Mouse (Mus musculus) thymus, postnatal 25 days (tissue): ENCODE results near the gene Abhd6.
A peak's percentile ranks its signal among the peaks of the same experiment; 100 is the strongest.

ENCODE experiments used
- DNase-seq: peaks from one replicate; pipeline ENCODE4 v3.0.0; 2022

Abhd6 gene

GRCm38 (mm10) chr14:8002432-8003092 lies at the start of gene Abhd6:
Abhd6 (plus strand) TSS chr14:8002902.
- peak; percentile 81 for DNase-seq

DNA sequence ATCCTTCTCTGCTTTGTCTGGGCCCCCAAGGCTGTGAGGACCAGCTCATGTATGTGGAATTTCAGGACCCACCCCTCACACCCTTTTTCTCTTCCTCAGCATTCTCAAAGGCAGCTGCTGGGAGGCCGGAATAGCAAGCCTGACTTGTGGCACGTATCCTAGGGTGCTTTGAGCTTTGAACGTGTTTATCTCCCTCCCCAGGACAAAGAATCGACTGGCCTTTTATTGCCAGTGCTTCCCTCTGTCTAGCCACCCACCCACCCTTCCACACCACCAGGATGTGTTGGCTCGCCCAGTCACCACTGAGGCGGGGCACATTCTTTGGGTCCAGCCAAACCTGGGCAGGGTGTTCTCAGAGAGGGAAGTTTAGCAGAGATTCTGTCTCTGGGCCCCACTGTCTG lies 48.6 kb upstream of the Abhd6 start:
- no peak for DNase-seq

GRCm38 (mm10) chr14:7956427-7956826 lies 46.3 kb upstream of the Abhd6 start:
- no peak for DNase-seq

GRCm38 (mm10) chr14:7957049-7957448 lies 45.7 kb upstream of the Abhd6 start, which contains the start of gene Gm45521:
Gm45521 (plus strand) TSS chr14:7957288.
- no peak for DNase-seq

DNA sequence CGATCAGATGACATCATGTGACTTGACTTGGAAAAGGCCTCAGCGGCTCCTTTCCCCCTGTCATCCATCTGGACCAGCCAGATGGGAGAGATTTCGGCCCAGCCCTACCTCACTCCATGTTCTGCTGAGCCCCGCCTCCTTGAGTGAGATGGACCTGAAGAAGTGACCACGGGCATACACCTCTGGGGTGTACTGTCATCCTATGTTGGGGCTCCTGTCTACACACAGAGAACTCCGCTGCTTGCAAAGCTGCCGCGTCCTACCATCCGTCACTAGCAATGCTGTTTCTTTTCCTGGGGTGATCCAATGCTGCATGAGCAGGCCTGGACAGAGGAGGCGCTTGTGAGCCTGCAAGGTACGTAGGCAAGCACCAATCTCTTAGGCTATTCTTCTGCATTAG lies 42.1 kb upstream of the Abhd6 start:
- peak; percentile 11 for DNase-seq

- no peak for DNase-seq
Observed at GRCm38 (mm10) chr14:7961714-7962113, 41.0 kb upstream of the Abhd6 start.

DNA sequence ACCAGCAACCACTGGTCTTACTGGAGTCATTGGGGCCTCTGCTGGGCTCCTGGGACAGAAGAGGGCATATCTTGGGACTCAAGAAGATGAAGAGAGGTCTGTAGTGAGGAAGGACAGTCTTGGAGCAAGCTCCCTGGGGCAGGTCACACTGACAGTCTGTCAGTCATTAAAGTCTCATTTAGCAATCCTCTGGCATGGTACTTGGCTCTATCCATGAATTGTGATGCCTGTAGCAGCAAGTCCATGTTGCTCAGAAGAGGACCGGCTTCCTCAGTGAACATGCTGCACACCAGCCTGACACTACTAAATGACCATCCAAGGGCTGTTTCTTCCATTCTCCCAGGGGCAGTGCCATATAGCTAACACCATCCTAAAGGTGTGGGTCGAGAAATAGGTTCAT lies 40.1 kb upstream of the Abhd6 start:
- DNase-seq, result no peak

- no peak for DNase-seq
Observed at GRCm38 (mm10) chr14:7963160-7963559, 39.5 kb upstream of the Abhd6 start.

GRCm38 (mm10) chr14:7964219-7964889 lies 38.3 kb upstream of the Abhd6 start:
- DNase-seq, result peak; percentile 58

- no peak for DNase-seq
Observed at GRCm38 (mm10) chr14:7971889-7972493, 30.7 kb upstream of the Abhd6 start.

DNA sequence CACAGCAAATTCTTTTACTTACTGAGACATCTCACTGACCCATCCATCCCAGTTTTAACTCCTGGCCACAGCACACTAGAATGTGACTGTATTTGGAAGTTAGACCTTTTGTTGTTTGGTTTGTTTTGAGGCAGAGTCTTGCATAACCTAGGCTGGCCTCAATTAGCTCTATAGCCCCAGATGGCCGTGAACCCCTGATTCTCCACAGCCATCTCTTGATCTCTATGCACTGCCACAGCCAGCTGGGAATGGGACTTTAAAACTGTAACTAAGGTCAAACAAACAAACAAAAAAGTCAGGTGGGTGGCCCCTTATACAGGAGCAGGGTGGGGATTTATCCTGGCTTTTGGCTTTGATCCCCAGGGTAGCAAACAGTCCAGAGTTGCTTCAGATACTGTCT lies 28.1 kb upstream of the Abhd6 start:
- DNase-seq, result no peak

DNA sequence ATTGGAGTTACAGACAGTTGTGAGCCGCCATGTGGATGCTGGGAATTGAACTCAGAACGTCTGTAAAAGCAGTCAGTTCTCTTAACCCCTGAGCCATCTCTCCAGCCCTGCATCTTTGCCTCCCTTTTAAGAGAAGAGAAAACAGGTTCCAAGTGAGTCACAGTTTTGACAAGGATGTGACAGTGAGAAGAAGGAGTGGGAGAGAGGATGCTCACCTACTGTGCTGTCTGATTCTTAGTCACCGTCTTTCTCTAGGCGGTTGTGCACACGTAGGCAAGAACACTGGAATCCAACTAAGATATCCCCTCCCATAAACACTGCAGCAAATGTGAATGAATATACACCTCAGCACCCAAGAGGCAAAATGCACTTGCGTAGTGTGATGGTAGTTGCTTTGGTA lies 27.5 kb upstream of the Abhd6 start:
- no peak for DNase-seq

DNA sequence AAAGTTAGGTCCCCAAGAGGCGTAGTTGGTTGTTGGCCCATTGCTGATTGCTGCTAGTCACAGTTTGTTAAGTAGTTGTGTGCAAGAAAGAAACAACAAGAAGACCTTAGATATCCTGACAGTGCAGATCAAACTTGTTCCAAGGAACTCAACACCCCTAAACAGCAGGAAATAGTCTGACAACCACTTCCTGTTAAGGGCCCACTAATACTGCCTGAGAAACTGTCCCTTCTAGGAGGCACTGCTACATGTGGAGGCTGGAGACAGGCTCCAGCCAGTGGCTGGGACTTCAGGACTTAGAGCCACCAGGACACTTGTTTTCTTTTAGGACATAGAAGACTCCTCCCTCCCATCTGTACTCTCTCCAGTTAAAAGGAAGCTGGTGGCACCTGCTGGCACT lies 25.2 kb upstream of the Abhd6 start:
- no peak for DNase-seq

GRCm38 (mm10) chr14:7978183-7978582 lies 24.5 kb upstream of the Abhd6 start:
- DNase-seq, result no peak

DNA sequence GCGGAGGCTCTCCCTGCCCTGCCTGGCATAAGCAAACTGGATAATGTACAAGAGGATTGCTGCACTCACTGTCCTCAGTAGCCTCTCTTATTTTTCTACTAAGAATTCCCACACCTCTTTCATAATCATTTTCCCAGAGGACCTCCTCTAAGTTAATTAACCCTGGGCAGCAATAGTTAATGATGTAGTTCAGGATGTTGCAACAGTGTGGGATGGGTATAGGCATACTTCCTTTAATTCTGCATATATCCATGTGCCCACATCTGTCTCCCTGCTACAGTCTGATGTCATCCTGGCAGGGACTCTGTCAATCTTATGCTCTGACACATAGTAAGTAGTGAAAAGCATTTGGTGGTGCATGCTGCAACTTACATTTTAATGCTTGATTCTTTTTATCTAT lies 21.5 kb upstream of the Abhd6 start:
- no peak for DNase-seq

DNA sequence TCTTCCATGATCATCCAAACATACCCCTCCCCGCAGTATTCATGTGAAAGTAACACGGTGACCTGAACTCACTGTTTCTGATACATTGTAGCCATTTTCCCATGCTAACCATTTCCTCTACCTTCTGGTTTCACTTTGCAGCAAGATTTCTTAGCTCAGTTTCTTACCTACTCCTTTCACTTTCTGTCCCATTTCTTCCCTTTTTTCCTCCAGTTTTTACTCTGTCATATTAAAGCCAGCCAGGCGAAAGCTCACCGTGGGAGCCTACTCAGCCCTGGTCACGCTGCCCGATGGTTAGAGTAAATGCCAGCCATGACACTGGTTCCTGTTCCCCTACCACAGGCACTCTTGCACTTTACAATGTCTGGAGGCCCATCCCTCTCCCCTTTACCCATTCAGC lies 15.8 kb upstream of the Abhd6 start:
- no peak for DNase-seq

- no peak for DNase-seq
Observed at GRCm38 (mm10) chr14:7989371-7989770, 13.3 kb upstream of the Abhd6 start.

DNA sequence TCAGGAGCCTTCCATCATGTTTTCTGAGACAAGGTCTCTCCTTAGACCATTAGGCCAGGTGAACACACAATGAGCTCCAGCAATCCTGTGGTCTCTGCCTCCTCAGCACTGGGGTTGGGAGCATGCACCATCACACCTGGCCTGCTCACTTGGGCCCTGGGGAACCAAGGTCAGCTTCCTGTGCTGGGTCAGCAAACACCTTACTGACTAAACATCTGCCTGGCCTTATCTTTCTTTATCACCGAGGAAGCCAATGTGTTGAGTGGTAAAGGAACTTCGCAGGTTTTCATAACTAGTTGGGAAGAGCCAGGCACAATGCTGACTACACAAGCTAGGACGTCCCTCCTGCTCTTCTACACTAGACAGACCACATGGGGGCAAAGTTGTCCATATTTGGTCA lies 12.7 kb upstream of the Abhd6 start:
- DNase-seq, result no peak

DNA sequence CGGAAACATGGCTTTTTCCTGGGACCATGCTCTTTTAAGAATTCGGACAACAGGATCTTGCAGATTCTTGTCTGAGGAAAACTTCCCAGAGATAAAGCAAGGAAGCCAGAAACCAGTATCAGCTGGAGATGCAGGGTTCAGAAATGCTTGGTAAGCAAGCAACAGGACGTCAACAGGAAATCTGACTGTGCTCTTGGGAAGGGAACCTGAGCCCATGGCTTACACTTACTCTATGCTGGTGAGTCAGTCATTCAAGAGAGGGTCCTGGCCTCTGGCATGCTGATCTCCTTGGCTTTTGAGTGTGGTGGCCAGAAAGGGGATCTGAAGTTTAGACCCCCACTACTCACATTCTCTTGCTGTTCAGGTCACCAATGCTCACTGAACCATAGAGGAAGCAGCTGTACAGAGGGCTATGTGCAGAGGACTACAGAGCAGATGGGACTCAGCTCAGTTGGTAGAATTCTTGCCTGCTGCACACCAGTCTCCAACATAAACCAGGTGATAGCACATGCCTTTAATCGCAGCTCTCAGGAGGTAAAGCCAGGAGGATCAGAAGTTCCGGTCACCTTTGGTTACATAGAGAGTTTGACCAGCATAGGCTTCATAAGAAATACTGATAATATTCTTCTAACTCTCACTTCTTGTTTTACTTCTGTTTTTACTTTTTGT lies 11.5 kb upstream of the Abhd6 start:
- no peak for DNase-seq

DNA sequence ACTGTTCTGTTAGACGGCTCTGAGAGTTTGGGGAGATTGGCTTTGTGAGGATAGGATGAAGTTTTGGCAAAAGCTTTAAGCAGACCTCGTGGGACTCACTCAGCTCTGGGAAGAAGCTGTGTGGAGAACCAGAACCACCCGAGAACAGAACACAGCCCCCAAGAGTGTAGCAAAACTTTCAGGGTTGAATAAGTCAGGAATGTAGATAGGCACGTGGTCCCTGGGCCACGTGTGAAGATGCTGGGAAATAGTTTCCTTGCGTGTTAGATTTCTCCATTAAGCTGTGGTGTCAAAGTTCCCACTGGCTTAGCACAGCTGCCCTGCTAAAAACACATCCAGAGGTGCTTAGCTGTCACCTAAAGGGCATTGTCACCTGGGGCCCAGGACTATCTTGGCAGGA lies 10.5 kb upstream of the Abhd6 start:
- DNase-seq, result no peak

DNA sequence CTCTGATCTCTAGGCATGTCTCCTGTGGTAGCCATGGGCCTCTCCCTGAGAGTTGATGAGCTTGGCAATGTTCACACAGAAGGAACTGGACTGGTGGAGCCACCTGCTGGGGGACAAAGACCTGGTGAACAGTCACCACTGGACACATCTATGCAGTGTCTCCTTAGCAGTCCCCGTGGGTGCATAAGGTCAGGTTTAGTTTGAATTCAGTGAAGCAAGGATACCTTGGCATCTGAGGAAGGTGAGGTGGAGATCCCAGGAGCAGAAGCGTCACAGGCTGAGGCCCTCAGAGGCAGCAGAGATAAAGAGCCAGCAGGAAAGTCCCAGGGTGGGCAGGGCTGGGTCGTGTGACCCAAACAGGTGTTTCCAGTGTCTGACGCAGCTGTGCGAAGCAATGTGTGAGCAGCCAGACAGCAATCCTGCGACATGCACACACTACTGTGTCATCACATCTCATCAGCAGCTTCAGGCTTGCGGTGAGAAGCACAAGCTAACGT lies 8.4 kb upstream of the Abhd6 start, which contains the start of gene Dnase1l3:
TSS of gene Dnase1l3 (minus strand) at position 303 of the 497 bp plus-strand sequence.
- peak; percentile 28 for DNase-seq

GRCm38 (mm10) chr14:7997255-7997696 lies 5.4 kb upstream of the Abhd6 start:
- peak; percentile 93 for DNase-seq

GRCm38 (mm10) chr14:7999030-7999429 lies 3.7 kb upstream of the Abhd6 start:
- DNase-seq, result no peak
